Mouse (Mus musculus): ENCODE data around the gene Slc25a33.

Slc25a33 gene

GRCm38 (mm10) chr4:149696189-149696971 lies 77.7 kb downstream of the Slc25a33 start:
- no peak for DNase-seq (ENCODE audit: low spot score)

Data from urinary bladder, postnatal 25 days (tissue).